Mouse (Mus musculus): ENCODE measurements around the gene Ctnnd2. TPM values are rescaled to one million over a fixed set of nuclear protein-coding genes. Genes with fewer than 3 reads are reported as not detected.

The Ctnnd2 gene
- total RNA-seq, 2 experiments from 2014 or later = 212 to 235 TPM

- DNase-seq (ENCODE audit: extremely low spot score in 1 of 2, low spot score in 1 of 2) = no peak
These were observed 202.5 kb downstream of the Ctnnd2 start for GRCm38 (mm10) chr15:30374907-30375306.

- DNase-seq (ENCODE audit: extremely low spot score in 1 of 2, low spot score in 1 of 2) = no peak
These were observed 210.9 kb downstream of the Ctnnd2 start for GRCm38 (mm10) chr15:30383075-30383842.

DNA sequence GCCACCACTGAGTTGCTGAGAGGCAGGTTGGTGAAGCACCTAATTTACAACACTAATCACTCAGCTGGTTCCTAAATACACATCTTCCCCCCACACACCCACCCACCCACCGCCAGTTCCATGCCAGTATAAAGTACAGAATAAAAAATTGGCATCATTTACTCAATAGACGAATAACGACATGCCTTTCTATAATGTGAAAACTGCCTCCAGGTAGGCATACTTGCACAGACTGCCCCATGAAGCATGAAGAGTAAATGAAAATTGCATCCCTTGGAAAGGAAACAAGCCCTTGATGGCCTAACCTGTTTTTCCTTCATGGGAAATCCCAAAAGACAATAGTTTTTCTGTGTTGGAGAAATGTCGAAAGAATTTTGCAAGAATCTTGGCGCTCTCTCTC is 212.0 kb downstream of the Ctnnd2 start:
- DNase-seq (ENCODE audit: extremely low spot score in 1 of 2, low spot score in 1 of 2) = no peak

GRCm38 (mm10) chr15:30386489-30386888 is 214.1 kb downstream of the Ctnnd2 start:
- DNase-seq (ENCODE audit: extremely low spot score in 1 of 2, low spot score in 1 of 2) = no peak

DNA sequence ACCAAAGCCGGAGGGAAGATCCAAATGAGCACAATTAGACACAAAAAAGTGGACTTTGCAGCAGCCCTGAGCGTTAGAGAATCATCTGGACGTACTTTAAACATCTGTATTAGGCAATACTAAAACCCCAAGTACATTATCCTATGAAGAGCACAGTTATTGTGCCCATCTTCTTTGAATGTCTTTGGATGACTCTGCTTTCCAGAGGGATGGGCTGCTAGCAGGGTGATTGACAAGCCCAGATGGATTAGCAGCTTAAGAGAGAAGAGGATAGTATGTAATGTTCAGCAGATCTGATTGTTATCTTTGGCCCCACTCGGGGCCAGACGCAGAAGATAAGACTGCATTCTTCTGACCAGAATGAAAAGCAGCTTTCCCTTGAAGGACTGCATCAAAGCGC is 214.9 kb downstream of the Ctnnd2 start:
- no peak for DNase-seq (ENCODE audit: extremely low spot score in 1 of 2, low spot score in 1 of 2)

DNA sequence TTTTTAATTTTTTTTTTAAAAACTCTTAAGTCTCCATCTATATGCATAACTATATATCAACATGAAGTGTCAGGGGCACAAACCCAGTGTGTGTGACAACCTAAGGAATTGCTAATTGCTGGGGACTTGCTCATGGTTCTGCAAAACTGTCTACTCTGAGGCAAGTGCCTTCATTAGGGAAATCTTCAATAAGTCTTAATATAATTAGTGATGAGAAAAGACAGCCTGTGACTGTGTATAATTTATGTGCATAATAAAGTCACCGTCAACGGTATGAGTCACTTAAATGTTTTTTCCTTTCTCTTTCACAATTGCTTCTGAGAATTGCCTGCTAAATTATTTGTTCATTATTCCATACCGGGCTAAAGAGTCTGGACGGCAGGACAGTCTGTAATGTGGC is 228.7 kb downstream of the Ctnnd2 start:
- no peak for DNase-seq (ENCODE audit: extremely low spot score in 1 of 2, low spot score in 1 of 2)

GRCm38 (mm10) chr15:30406254-30406653 is 233.9 kb downstream of the Ctnnd2 start:
- no peak for DNase-seq (ENCODE audit: extremely low spot score in 1 of 2, low spot score in 1 of 2)

- no peak for DNase-seq (ENCODE audit: extremely low spot score in 1 of 2, low spot score in 1 of 2)
These were observed 250.8 kb downstream of the Ctnnd2 start for GRCm38 (mm10) chr15:30423146-30423545.

DNA sequence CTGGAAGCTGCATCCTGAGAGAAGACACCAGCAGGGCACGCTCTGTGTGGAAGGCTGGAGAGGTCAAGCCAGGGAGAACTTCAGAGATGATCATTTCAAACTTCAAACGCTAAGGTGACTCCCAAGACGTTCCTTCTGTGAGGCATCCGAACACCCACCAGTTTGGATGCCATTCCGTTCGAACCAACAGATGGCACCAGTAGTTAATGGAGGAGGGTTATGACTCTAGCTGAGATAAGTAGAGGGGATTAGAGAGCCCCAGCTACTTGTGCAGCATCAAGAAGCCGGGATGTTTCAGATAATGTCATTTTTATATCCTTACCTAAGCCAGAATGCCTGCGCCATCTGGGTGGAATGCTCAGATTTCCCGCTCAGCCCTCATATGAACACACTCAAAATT is 251.9 kb downstream of the Ctnnd2 start:
- DNase-seq (ENCODE audit: extremely low spot score in 1 of 2, low spot score in 1 of 2) = peak; percentile 18 to 25

DNA sequence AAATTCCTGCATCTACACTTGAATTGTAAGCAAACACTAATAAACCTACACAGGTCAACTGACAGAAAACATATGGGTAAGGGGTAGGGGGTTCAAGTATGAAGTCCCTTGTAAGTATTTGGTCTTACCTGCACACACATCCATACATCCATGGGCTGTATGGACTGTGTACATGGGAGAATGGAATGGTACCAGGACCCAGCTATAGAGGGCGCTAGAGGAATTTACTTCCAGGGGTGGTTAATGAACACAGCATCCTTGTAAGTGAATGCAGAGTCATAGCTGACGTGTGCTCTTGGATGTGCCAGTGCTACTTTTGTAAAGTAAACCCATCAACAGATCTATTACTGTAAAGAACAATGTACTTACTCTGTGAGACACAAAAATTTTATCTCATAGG is 254.9 kb downstream of the Ctnnd2 start:
- DNase-seq (ENCODE audit: extremely low spot score in 1 of 2, low spot score in 1 of 2) = peak in 1 of 2 experiments; percentile 53

- DNase-seq (ENCODE audit: extremely low spot score in 1 of 2, low spot score in 1 of 2) = no peak
These were observed 266.7 kb downstream of the Ctnnd2 start for GRCm38 (mm10) chr15:30439045-30439444.

DNA sequence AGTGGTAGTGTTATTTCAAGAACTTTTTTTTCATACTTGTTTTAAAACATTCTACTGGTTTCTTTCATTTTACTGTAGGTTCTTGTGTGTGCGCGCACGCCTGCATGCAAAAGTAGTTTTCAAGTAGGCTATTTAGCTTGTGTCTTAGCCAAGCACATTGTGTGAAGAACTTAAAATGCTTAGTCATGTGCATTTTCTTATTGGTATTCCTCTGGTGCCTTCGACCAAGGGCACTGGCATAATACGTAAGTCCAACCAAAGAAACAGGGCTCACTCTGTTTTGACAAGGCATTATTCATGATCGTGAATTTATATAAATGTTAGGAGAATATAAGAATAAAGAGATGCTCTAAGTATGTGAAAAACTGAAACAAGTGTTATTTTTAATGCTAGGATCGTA is 278.4 kb downstream of the Ctnnd2 start:
- no peak for DNase-seq (ENCODE audit: extremely low spot score in 1 of 2, low spot score in 1 of 2)

GRCm38 (mm10) chr15:30451921-30452320 is 279.5 kb downstream of the Ctnnd2 start:
- DNase-seq (ENCODE audit: extremely low spot score in 1 of 2, low spot score in 1 of 2) = no peak

GRCm38 (mm10) chr15:30457541-30458250 is 285.3 kb downstream of the Ctnnd2 start:
- peak in 1 of 2 experiments; percentile 13 for DNase-seq (ENCODE audit: extremely low spot score in 1 of 2, low spot score in 1 of 2)

GRCm38 (mm10) chr15:30458671-30459070 is 286.3 kb downstream of the Ctnnd2 start:
- DNase-seq (ENCODE audit: extremely low spot score in 1 of 2, low spot score in 1 of 2) = no peak

- no peak for DNase-seq (ENCODE audit: extremely low spot score in 1 of 2, low spot score in 1 of 2)
These were observed 288.1 kb downstream of the Ctnnd2 start for GRCm38 (mm10) chr15:30460341-30461125.

- DNase-seq (ENCODE audit: extremely low spot score in 1 of 2, low spot score in 1 of 2) = no peak
These were observed 290.5 kb downstream of the Ctnnd2 start for GRCm38 (mm10) chr15:30462804-30463423.

GRCm38 (mm10) chr15:30463471-30464047 is 291.2 kb downstream of the Ctnnd2 start:
- DNase-seq (ENCODE audit: extremely low spot score in 1 of 2, low spot score in 1 of 2) = no peak

DNA sequence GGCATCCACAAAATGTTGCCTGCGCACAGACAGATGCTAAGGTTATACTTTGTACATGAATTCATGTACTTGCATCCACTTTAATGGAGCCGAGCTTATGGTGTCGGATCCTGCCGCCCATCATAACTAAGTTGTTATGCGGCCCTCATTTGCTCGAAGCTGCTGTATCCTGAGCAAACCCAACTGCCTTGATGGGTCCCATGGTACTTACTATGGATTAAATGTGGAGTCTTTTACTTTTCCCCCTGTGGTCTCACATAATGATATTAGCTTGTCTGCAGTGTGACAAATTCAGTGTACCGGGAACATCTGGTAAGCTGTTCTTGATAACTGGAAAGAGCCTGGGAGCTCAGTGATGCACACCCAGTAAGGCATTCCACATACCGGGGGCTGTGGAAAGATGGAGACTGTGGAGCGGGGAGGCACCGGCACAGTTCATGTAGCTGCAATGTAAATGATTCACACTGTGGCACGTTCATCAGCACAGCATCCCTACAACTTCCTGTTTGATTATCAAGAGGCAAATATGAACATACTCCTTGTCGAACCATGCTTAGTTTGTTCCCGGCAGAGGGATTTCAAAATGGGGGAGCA is 294.7 kb downstream of the Ctnnd2 start:
- DNase-seq (ENCODE audit: extremely low spot score in 1 of 2, low spot score in 1 of 2) = no peak

DNA sequence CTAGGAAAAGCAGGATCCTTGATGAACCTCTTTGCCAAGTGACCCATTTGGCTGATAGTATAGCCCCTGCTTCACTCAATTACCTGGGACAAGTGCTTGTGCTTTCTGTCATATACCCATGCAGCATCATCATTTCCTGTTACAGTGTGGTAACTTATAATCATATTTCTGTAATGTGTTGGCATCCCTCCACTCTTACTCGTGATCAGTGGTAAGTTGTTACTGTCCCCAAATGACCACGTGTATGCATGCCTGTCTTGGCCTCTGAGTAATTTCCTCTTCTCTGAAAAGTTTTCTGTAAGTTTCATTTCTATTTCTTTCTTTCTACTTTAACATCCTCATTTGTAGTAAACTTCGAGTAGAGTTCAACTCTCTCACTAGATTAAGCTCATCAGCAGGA is 296.4 kb downstream of the Ctnnd2 start:
- DNase-seq (ENCODE audit: extremely low spot score in 1 of 2, low spot score in 1 of 2) = no peak

Data from layer of hippocampus, postnatal 25 days (tissue).